Mouse (Mus musculus) kidney, embryonic 15.5 days (tissue): ENCODE data around the gene Slit3. TPM values are rescaled to one million over a fixed set of nuclear protein-coding genes. Genes with fewer than 3 reads are reported as not detected.

Experiments used
- ATAC-seq: fragments of 200-750 bp; cut with Nextera tagmentation; replicated peaks from 2 replicates; pipeline ENCODE4 v1.8.0; 2017; ENCODE audit warnings: moderate TSS enrichment; ENCODE audit not compliant: low FRiP score
- H3K27ac ChIP-seq: fragments of 300-500 bp; sonication (generic); 2 replicates; pipeline ENCODE4 v1.5.1; 2015; ENCODE audit warnings: mild to moderate bottlenecking, inconsistent platforms
- H3K27me3 ChIP-seq: fragments of 300-500 bp; sonication (generic); 2 replicates; pipeline ENCODE4 v1.6.1; 2015; ENCODE audit warnings: inconsistent platforms
- H3K36me3 ChIP-seq: fragments of 300-500 bp; sonication (generic); 2 replicates; pipeline ENCODE4 v1.6.1; 2015; ENCODE audit warnings: inconsistent platforms
- H3K4me1 ChIP-seq: fragments of 300-500 bp; sonication (generic); 2 replicates; pipeline ENCODE4 v1.6.1; 2015; ENCODE audit warnings: inconsistent platforms
- H3K4me2 ChIP-seq: fragments of 300-500 bp; sonication (generic); 2 replicates; pipeline ENCODE4 v1.6.1; 2015; ENCODE audit warnings: moderate library complexity, mild to moderate bottlenecking, inconsistent platforms
- H3K4me3 ChIP-seq: fragments of 300-500 bp; sonication (generic); replicated peaks from 2 replicates; pipeline ENCODE4 v1.5.1; 2015; ENCODE audit warnings: mild to moderate bottlenecking, inconsistent platforms
- H3K9ac ChIP-seq: fragments of 300-500 bp; sonication (generic); 2 replicates; pipeline ENCODE4 v1.6.1; 2015; ENCODE audit warnings: mild to moderate bottlenecking, inconsistent platforms
- H3K9me3 ChIP-seq: fragments of 300-500 bp; sonication (generic); replicated peaks from 2 replicates; pipeline ENCODE4 v1.6.1; 2016; ENCODE audit warnings: inconsistent platforms
- WGBS: fragments of 180-500 bp; shearing (Covaris S2); methylation state at CpG from one replicate; pipeline ENCODE4 v1.1.7; 2015; ENCODE audit warnings: mixed read lengths; 5-methylcytosine and 5-hydroxymethylcytosine counted together
- polyA plus RNA-seq: library from polyadenylated mRNA; unstranded; fragments of >200 nt; fragmentation: Nextera tagmentation; extraction: Ambion mirVana; gene quantifications from 2 replicates; pipeline ENCODE4 v1.2.1, GENCODE M21; 2015

Slit3 gene
- polyA plus RNA-seq, 1 experiment from 2014 or later, result 14.9 TPM

GRCm38 (mm10) chr11:35131740-35132139 is 10.7 kb downstream of the Slit3 start:
- Histone ChIP-seq H3K9me3 (no peaks in the 10 kb centered on the region), H3K9ac (no peak overlapping the region), H3K27me3 (peaks cover 13% of the 10 kb centered on the region), H3K4me3 (no peak overlapping the region), H3K36me3 (no peaks in the 10 kb centered on the region), H3K27ac (no peak overlapping the region), H3K4me2 (no peak overlapping the region), H3K4me1 (no peaks in the 10 kb centered on the region)
- WGBS, result 75% methylated on average over 5 of the region's 5 CpGs
- no peak for ATAC-seq

GRCm38 (mm10) chr11:35136625-35137024 is 15.6 kb downstream of the Slit3 start:
- no peaks in the 10 kb centered on the region for H3K4me1 ChIP-seq
- no peaks in the 10 kb centered on the region for H3K9me3 ChIP-seq
- H3K27me3 ChIP-seq, result 0 out of 2 replicates have a peak, but pooled peaks cover 8% of the 10 kb centered on the region
- ATAC-seq, result no peak
- no peak overlapping the region for H3K4me2 ChIP-seq
- no peak overlapping the region for H3K27ac ChIP-seq
- H3K9ac ChIP-seq, result no peak overlapping the region
- H3K4me3 ChIP-seq, result no peak overlapping the region
- 87% methylated on average over 9 of the region's 9 CpGs for WGBS
- H3K36me3 ChIP-seq, result no peaks in the 10 kb centered on the region

GRCm38 (mm10) chr11:35140092-35140491 is 19.1 kb downstream of the Slit3 start:
- no peak overlapping the region for H3K4me3 ChIP-seq
- no peaks in the 10 kb centered on the region for H3K36me3 ChIP-seq
- H3K27me3 ChIP-seq, result no peaks in the 10 kb centered on the region
- no peak overlapping the region for H3K9ac ChIP-seq
- 85% methylated on average over 6 of the region's 6 CpGs for WGBS
- H3K4me1 ChIP-seq, result 0 out of 2 replicates have a peak, but pooled peaks cover 3% of the 10 kb centered on the region
- H3K27ac ChIP-seq, result no peak overlapping the region
- no peak overlapping the region for H3K4me2 ChIP-seq
- no peaks in the 10 kb centered on the region for H3K9me3 ChIP-seq
- ATAC-seq, result no peak

- no peaks in the 10 kb centered on the region for H3K9me3 ChIP-seq
- H3K27me3 ChIP-seq, result no peaks in the 10 kb centered on the region
- no peak for ATAC-seq
- H3K4me3 ChIP-seq, result no peak overlapping the region
- no peaks in the 10 kb centered on the region for H3K36me3 ChIP-seq
- WGBS, result 67% methylated on average over 5 of the region's 5 CpGs
- H3K27ac ChIP-seq, result no peak overlapping the region
- 0 out of 2 replicates have a peak, but pooled peaks cover 3% of the 10 kb centered on the region for H3K4me1 ChIP-seq
- no peak overlapping the region for H3K4me2 ChIP-seq
- H3K9ac ChIP-seq, result no peak overlapping the region
These were observed 21.2 kb downstream of the Slit3 start for GRCm38 (mm10) chr11:35142202-35142601.

GRCm38 (mm10) chr11:35142698-35143360 is 21.8 kb downstream of the Slit3 start:
- 0 out of 2 replicates have a peak, but pooled peaks cover 3% of the 10 kb centered on the region for H3K4me1 ChIP-seq
- H3K36me3 ChIP-seq, result no peaks in the 10 kb centered on the region
- no peak overlapping the region for H3K4me3 ChIP-seq
- 52% methylated on average over 7 of the region's 7 CpGs for WGBS
- 0 out of 2 replicates have a peak overlapping the region, but pooled peaks have one; percentile 39 for H3K27ac ChIP-seq
- ATAC-seq, result peak; percentile 90
- no peaks in the 10 kb centered on the region for H3K9me3 ChIP-seq
- no peak overlapping the region for H3K4me2 ChIP-seq
- no peak overlapping the region for H3K9ac ChIP-seq
- H3K27me3 ChIP-seq, result no peaks in the 10 kb centered on the region

GRCm38 (mm10) chr11:35147818-35148445 is 26.9 kb downstream of the Slit3 start:
- WGBS, result 88% methylated on average over 11 of the region's 11 CpGs
- H3K4me1 ChIP-seq, result peaks cover 21% of the 10 kb centered on the region
- H3K9me3 ChIP-seq, result no peaks in the 10 kb centered on the region
- H3K36me3 ChIP-seq, result no peaks in the 10 kb centered on the region
- no peaks in the 10 kb centered on the region for H3K27me3 ChIP-seq
- H3K27ac ChIP-seq, result no peak overlapping the region
- ATAC-seq, result no peak
- H3K4me3 ChIP-seq, result no peak overlapping the region
- no peak overlapping the region for H3K9ac ChIP-seq
- no peak overlapping the region for H3K4me2 ChIP-seq

- Histone ChIP-seq H3K4me3 (no peak overlapping the region), H3K4me1 (peaks cover 28% of the 10 kb centered on the region), H3K27me3 (no peaks in the 10 kb centered on the region), H3K4me2 (peak overlapping the region; percentile 33), H3K9me3 (no peaks in the 10 kb centered on the region), H3K27ac (peak overlapping the region; percentile 66), H3K36me3 (no peaks in the 10 kb centered on the region), H3K9ac (no peak overlapping the region)
- peak; percentile 92 for ATAC-seq
- WGBS, result 28% methylated on average over 13 of the region's 13 CpGs
These were observed 30.5 kb downstream of the Slit3 start for GRCm38 (mm10) chr11:35151539-35151951.

- Histone ChIP-seq H3K36me3 (no peaks in the 10 kb centered on the region), H3K9me3 (no peaks in the 10 kb centered on the region), H3K9ac (no peak overlapping the region), H3K4me3 (no peak overlapping the region), H3K27ac (no peak overlapping the region), H3K4me1 (peaks cover 28% of the 10 kb centered on the region), H3K4me2 (no peak overlapping the region), H3K27me3 (no peaks in the 10 kb centered on the region)
- 39% methylated on average over 2 of the region's 2 CpGs for WGBS
- ATAC-seq, result peak; percentile 41; the same call in 1 of the 2 replicates
These were observed 31.9 kb downstream of the Slit3 start for GRCm38 (mm10) chr11:35152875-35153274.

- 72% methylated on average over 5 of the region's 5 CpGs for WGBS
- H3K9ac ChIP-seq, result no peak overlapping the region
- no peaks in the 10 kb centered on the region for H3K27me3 ChIP-seq
- H3K36me3 ChIP-seq, result no peaks in the 10 kb centered on the region
- H3K9me3 ChIP-seq, result no peaks in the 10 kb centered on the region
- ATAC-seq, result no peak
- no peak overlapping the region for H3K4me2 ChIP-seq
- H3K4me3 ChIP-seq, result no peak overlapping the region
- H3K4me1 ChIP-seq, result peaks cover 28% of the 10 kb centered on the region
- no peak overlapping the region for H3K27ac ChIP-seq
These were observed 33.4 kb downstream of the Slit3 start for GRCm38 (mm10) chr11:35154449-35154848.

GRCm38 (mm10) chr11:35155281-35155680 is 34.3 kb downstream of the Slit3 start:
- Histone ChIP-seq H3K4me1 (peaks cover 28% of the 10 kb centered on the region), H3K4me2 (no peak overlapping the region), H3K36me3 (no peaks in the 10 kb centered on the region), H3K4me3 (no peak overlapping the region), H3K9ac (no peak overlapping the region), H3K27ac (no peak overlapping the region), H3K27me3 (no peaks in the 10 kb centered on the region), H3K9me3 (no peaks in the 10 kb centered on the region)
- 80% methylated on average over 7 of the region's 7 CpGs for WGBS
- ATAC-seq, result no peak

- whole genome bisulfite sequencing, result 87% methylated on average over 5 of the region's 5 CpGs
- Histone ChIP-seq H3K4me2 (no peak overlapping the region), H3K36me3 (no peaks in the 10 kb centered on the region), H3K27me3 (no peaks in the 10 kb centered on the region), H3K27ac (no peak overlapping the region), H3K4me3 (no peak overlapping the region), H3K4me1 (peaks cover 19% of the 10 kb centered on the region), H3K9ac (no peak overlapping the region), H3K9me3 (no peaks in the 10 kb centered on the region)
- ATAC-seq, result no peak
These were observed 35.7 kb downstream of the Slit3 start for GRCm38 (mm10) chr11:35156676-35157075.

- Histone ChIP-seq H3K27ac (no peak overlapping the region), H3K9ac (no peak overlapping the region), H3K4me3 (no peak overlapping the region), H3K27me3 (no peaks in the 10 kb centered on the region), H3K4me1 (no peaks in the 10 kb centered on the region), H3K9me3 (no peaks in the 10 kb centered on the region; the same call in 1 of the 2 replicates), H3K4me2 (no peak overlapping the region), H3K36me3 (no peaks in the 10 kb centered on the region)
- 81% methylated on average over 4 of the region's 4 CpGs for WGBS
- ATAC-seq, result no peak
These were observed 39.7 kb downstream of the Slit3 start for GRCm38 (mm10) chr11:35160682-35161211.
